Mouse (Mus musculus) cerebellum, postnatal 25 days (tissue): ENCODE data around the gene 1700113H08Rik.

Source experiments
- DNase-seq, 2 experiments: peaks; one replicate each; pipeline ENCODE4 v3.0.0; 2021; ENCODE audit warnings: mixed read lengths in 2 of 2

The 1700113H08Rik gene

GRCm38 (mm10) chr10:87059447-87059846 is 1.6 kb downstream of the 1700113H08Rik start:
- DNase-seq, result no peak

GRCm38 (mm10) chr10:87084236-87084635 is 26.4 kb downstream of the 1700113H08Rik start:
- no peak for DNase-seq

GRCm38 (mm10) chr10:87087646-87088045 is 29.8 kb downstream of the 1700113H08Rik start:
- DNase-seq, result no peak

- peak in 1 of 2 experiments; percentile 23 for DNase-seq
These were observed 36.4 kb downstream of the 1700113H08Rik start for GRCm38 (mm10) chr10:87094249-87094648.

GRCm38 (mm10) chr10:87098722-87099121 is 40.9 kb downstream of the 1700113H08Rik start:
- no peak for DNase-seq

GRCm38 (mm10) chr10:87100668-87101067 is 42.8 kb downstream of the 1700113H08Rik start:
- no peak for DNase-seq

- no peak for DNase-seq
These were observed 43.6 kb downstream of the 1700113H08Rik start for GRCm38 (mm10) chr10:87101265-87101950.

- no peak for DNase-seq
These were observed 44.1 kb downstream of the 1700113H08Rik start for GRCm38 (mm10) chr10:87101951-87102320.

- no peak for DNase-seq
These were observed 44.6 kb downstream of the 1700113H08Rik start for GRCm38 (mm10) chr10:87102455-87102854.

GRCm38 (mm10) chr10:87103286-87103685 is 45.4 kb downstream of the 1700113H08Rik start:
- DNase-seq, result no peak

- DNase-seq, result no peak
These were observed 49.9 kb downstream of the 1700113H08Rik start for GRCm38 (mm10) chr10:87107565-87108297.

- no peak for DNase-seq
These were observed 50.5 kb downstream of the 1700113H08Rik start for GRCm38 (mm10) chr10:87108333-87108732.

GRCm38 (mm10) chr10:87109038-87109771 is 51.4 kb downstream of the 1700113H08Rik start:
- no peak for DNase-seq

- DNase-seq, result no peak
These were observed 53.1 kb downstream of the 1700113H08Rik start for GRCm38 (mm10) chr10:87110909-87111308.

GRCm38 (mm10) chr10:87125094-87125493 is 67.2 kb downstream of the 1700113H08Rik start:
- DNase-seq, result no peak

- DNase-seq, result peak in 1 of 2 experiments; percentile 4
These were observed 68.5 kb downstream of the 1700113H08Rik start for GRCm38 (mm10) chr10:87126186-87126824.

GRCm38 (mm10) chr10:87151050-87151449 is 93.2 kb downstream of the 1700113H08Rik start:
- DNase-seq, result no peak

- no peak for DNase-seq
These were observed 96.1 kb downstream of the 1700113H08Rik start for GRCm38 (mm10) chr10:87153731-87154505.

- DNase-seq, result no peak
These were observed 101.9 kb downstream of the 1700113H08Rik start for GRCm38 (mm10) chr10:87159781-87160180.

GRCm38 (mm10) chr10:87196123-87196756 is 138.4 kb downstream of the 1700113H08Rik start:
- DNase-seq, result no peak

- DNase-seq, result no peak
These were observed 140.9 kb downstream of the 1700113H08Rik start for GRCm38 (mm10) chr10:87198720-87199119.

- DNase-seq, result no peak
These were observed 151.6 kb downstream of the 1700113H08Rik start for GRCm38 (mm10) chr10:87209466-87209865.
